Mouse (Mus musculus) brain, embryonic 14.5 days (tissue): ENCODE measurements around the gene Gm21987. TPM values are rescaled to one million over a fixed set of nuclear protein-coding genes. Genes with fewer than 3 reads are reported as not detected.

Source experiments
- DNase-seq: peaks from one replicate; pipeline ENCODE4 v3.0.0-alpha.2; 2011; ENCODE audit warnings: low read depth
- CTCF ChIP-seq: fragments of 200-500 bp; IDR thresholded peaks from 2 replicates; pipeline ENCODE4 v1.5.1; 2012; ENCODE audit warnings: inconsistent platforms, mild to moderate bottlenecking, moderate library complexity, borderline replicate concordance; ENCODE audit not compliant: insufficient read depth, insufficient read length; ENCODE audit errors: extremely low read depth
- POLR2A ChIP-seq: fragments of 200-500 bp; IDR thresholded peaks from 2 replicates; pipeline ENCODE4 v1.6.1; 2012; ENCODE audit warnings: mild to moderate bottlenecking, inconsistent platforms, borderline replicate concordance; ENCODE audit not compliant: poor library complexity, insufficient read depth, insufficient read length, severe bottlenecking; ENCODE audit errors: extremely low read depth
- polyA plus RNA-seq: library from polyadenylated mRNA; depleted of rRNA; stranded (reverse); fragments of >200 nt; gene quantifications from 2 replicates; pipeline ENCODE4 v1.2.3, GENCODE M21; 2012; rRNA removed

The Gm21987 gene
- polyA plus RNA-seq, 1 experiment = not detected

DNA sequence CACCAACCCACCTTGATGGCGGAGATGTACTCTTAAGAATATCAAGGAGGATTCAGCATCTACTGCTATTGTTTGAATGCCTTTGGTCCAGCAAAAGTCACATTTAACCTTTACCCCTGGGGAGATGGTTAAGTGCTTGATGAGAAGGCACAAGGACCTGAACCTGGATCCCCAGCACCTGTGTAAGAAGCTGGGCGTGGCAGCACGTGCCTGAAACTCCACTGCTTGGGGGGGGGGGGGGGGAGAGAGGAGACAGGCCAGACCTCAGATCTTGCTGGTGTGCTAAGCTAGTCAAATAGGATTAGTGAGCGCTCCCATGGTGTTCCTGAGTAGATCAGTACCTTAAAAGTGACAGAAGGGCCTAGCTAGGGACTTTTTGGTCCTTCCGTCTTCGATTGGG lies 54.6 kb downstream of the Gm21987 start:
- no peak for DNase-seq
- no peak for TF ChIP-seq POLR2A
- TF ChIP-seq CTCF = no peak

DNA sequence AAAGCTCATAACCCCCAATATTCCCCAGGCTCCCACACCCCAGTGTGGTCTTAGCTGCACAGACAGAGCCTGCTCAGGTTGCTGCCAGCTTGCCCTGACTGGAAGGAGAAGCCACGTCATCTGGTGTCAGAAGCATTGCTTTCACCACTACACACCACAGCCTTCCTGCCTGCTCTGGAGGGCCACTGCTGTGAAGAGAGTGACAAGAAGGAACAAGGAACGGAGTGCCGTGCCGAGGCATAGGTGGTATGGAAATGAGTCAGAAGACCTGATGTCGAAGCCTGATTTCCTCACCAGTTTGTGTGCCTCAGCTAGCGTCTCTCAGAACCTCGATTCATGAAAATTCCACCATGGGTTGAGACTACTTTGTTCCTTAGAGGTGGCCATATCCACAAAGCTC lies 56.8 kb downstream of the Gm21987 start:
- DNase-seq = no peak
- TF ChIP-seq CTCF (no peak), POLR2A (no peak)

DNA sequence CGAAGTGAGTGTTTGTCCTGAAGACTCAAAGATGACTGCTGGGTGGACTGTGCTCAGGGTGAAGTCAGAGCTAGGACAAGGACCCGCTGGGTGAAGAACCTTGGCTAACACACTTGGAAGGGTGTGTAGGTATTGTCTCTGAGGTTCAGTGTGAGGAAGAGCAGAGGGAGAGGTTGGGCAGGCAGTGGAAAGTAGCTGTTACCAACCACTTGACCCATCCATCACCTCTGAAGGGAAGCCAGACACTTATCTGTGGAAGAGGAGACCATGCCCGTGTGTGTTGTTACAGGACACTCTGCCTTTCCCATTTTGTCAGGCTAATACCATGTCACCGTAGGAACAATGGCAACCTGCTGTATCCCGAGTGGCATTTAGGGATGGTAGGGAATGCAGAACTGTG lies 59.5 kb downstream of the Gm21987 start:
- TF ChIP-seq POLR2A (no peak), CTCF (no peak)
- no peak for DNase-seq

DNA sequence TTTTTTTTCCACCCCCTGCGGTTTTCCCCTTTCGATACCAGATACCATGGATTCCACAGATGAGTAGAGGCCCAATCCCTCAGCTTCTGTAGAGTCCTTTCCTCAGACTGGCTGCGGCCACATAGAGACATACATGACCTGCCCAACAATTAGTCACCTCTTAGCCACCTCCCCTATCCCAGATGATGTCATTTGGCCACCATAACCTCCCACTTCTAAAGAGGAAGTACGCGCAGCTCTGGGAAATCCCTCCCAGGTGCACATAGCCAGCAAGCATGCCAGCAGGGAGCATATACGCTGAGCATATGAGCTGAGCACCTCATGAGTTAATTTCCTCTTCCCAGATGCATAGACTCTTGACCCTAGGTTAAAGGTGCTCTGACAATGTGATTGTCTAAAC lies 59.9 kb downstream of the Gm21987 start:
- TF ChIP-seq POLR2A (no peak), CTCF (no peak)
- DNase-seq = no peak

DNA sequence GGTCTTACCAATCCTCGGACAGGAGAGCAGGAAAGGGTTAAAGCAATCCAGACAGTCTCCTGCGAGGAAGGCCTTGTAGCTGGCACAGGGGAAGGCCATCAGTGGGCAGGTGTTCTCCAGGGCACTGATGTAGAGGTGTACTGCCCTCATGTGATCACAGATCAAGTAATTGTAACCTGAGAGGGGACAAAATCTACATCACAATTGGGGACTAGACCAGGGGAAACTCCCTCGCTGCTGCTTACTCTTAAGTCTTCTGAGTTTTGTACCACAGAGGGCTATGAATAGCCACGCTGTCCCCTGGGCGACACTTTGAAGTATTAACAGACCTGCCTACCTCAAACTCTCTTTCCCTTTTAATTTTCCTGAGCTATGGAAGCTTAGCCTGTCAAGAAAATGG lies 60.7 kb downstream of the Gm21987 start:
- no peak for DNase-seq
- TF ChIP-seq CTCF = no peak
- TF ChIP-seq POLR2A = no peak

DNA sequence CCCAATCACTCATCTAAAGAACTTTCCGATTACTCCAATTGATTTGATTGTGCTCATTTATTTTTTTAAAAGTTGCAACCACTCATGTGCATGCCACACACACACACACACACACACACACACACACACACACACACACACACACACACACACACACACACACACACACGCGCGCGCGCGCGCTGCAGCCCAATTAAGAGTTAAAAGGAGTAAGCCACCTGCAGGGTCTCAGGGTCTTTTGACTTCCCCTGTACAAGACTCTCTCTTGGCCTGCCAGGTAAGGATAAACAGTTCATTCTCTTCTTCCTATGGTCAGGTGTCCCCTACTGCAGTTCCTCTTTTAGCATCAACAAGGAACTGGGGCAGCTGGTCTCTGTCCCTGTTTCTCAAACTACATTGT lies 61.6 kb downstream of the Gm21987 start:
- no peak for DNase-seq
- no peak for TF ChIP-seq POLR2A
- no peak for TF ChIP-seq CTCF

Other genes with a start within 250 kb of the Gm21987 start
- not detected in 2 replicates for gene Nr1i2, start 52.2 kb upstream of the Gm21987 start, polyA plus RNA-seq
- 0.49 and 1.4 TPM in 2 replicates for gene Maats1, start 4.9 kb upstream of the Gm21987 start, polyA plus RNA-seq
- gene Cox17, start within 50 bp of the Gm21987 start, polyA plus RNA-seq = 62.9 and 69.0 TPM in 2 replicates
- gene Popdc2, start 15.2 kb downstream of the Gm21987 start, polyA plus RNA-seq = 0.81 and 0.85 TPM in 2 replicates
- gene Pla1a, start 86.1 kb downstream of the Gm21987 start, polyA plus RNA-seq = 0.25 and 0.37 TPM in 2 replicates
- gene Adprh, start 105.7 kb downstream of the Gm21987 start, polyA plus RNA-seq = 73.8 and 77.3 TPM in 2 replicates
- gene Cd80, start 108.5 kb downstream of the Gm21987 start, polyA plus RNA-seq = 0.32 and 0.33 TPM in 2 replicates
- 18.5 and 19.1 TPM in 2 replicates for gene Timmdc1, start 175.6 kb downstream of the Gm21987 start, polyA plus RNA-seq
- gene Poglut1, start 203.2 kb downstream of the Gm21987 start, polyA plus RNA-seq = 60.4 and 66.6 TPM in 2 replicates
- 86.0 and 112 TPM in 2 replicates for gene Tmem39a, start 211.7 kb downstream of the Gm21987 start, polyA plus RNA-seq